Mouse (Mus musculus): ENCODE measurements around the gene Csrp3. TPM values are rescaled to one million over a fixed set of nuclear protein-coding genes. Genes with fewer than 3 reads are reported as not detected.

Gene Csrp3
- polyA plus RNA-seq, 1 experiment: 20.4 TPM

- WGBS: 41% methylated on average over 6 of the region's 6 CpGs
- TF ChIP-seq CTCF (IDR thresholded peaks at IDR 0.05; ENCODE audit: borderline replicate concordance, control insufficient read depth, extremely low read depth, insufficient read depth, low read length, poor library complexity) (no peak), POLR2A (IDR thresholded peaks at IDR 0.05; ENCODE audit: control insufficient read depth, extremely low read depth, insufficient read depth, low read length, poor library complexity) (no peak)
- DNase-seq: no peak
- Histone ChIP-seq H3K27me3 (ENCODE audit: control insufficient read depth, insufficient read depth, low read length) (no peaks in the 10 kb centered on the region), H3K27ac (ENCODE audit: control insufficient read depth, insufficient read depth, low read length) (no peak overlapping the region), H3K4me3 (ENCODE audit: control insufficient read depth, insufficient read depth, low read length) (no peak overlapping the region), H3K36me3 (ENCODE audit: control insufficient read depth, insufficient read depth, low read length) (no peaks in the 10 kb centered on the region), H3K4me1 (replicated peaks; ENCODE audit: control insufficient read depth, insufficient read depth, low read length) (no peaks in the 10 kb centered on the region)
Measured at GRCm38 (mm10) chr7:48836949-48837348, 10.9 kb downstream of the Csrp3 start.

- H3K27ac ChIP-seq (ENCODE audit: control insufficient read depth, insufficient read depth, low read length): no peak overlapping the region
- no peak for DNase-seq
- no peaks in the 10 kb centered on the region for H3K36me3 ChIP-seq (ENCODE audit: control insufficient read depth, insufficient read depth, low read length)
- H3K4me1 ChIP-seq (replicated peaks; ENCODE audit: control insufficient read depth, insufficient read depth, low read length): no peaks in the 10 kb centered on the region
- H3K27me3 ChIP-seq (ENCODE audit: control insufficient read depth, insufficient read depth, low read length): no peaks in the 10 kb centered on the region
- H3K4me3 ChIP-seq (ENCODE audit: control insufficient read depth, insufficient read depth, low read length): no peak overlapping the region
- 95% methylated on average over 12 of the region's 12 CpGs for WGBS
- TF ChIP-seq CTCF (IDR thresholded peaks at IDR 0.05; ENCODE audit: borderline replicate concordance, control insufficient read depth, extremely low read depth, insufficient read depth, low read length, poor library complexity): no peak
- no peak for TF ChIP-seq POLR2A (IDR thresholded peaks at IDR 0.05; ENCODE audit: control insufficient read depth, extremely low read depth, insufficient read depth, low read length, poor library complexity)
Measured at GRCm38 (mm10) chr7:48834989-48835626, 12.7 kb downstream of the Csrp3 start.

- WGBS: 88% methylated on average over 4 of the region's 4 CpGs
- DNase-seq: no peak
- TF ChIP-seq POLR2A (IDR thresholded peaks at IDR 0.05; ENCODE audit: control insufficient read depth, extremely low read depth, insufficient read depth, low read length, poor library complexity): no peak
- TF ChIP-seq CTCF (IDR thresholded peaks at IDR 0.05; ENCODE audit: borderline replicate concordance, control insufficient read depth, extremely low read depth, insufficient read depth, low read length, poor library complexity): no peak
- no peak overlapping the region for H3K4me3 ChIP-seq (ENCODE audit: control insufficient read depth, insufficient read depth, low read length)
- no peaks in the 10 kb centered on the region for H3K4me1 ChIP-seq (replicated peaks; ENCODE audit: control insufficient read depth, insufficient read depth, low read length)
- no peaks in the 10 kb centered on the region for H3K27me3 ChIP-seq (ENCODE audit: control insufficient read depth, insufficient read depth, low read length)
- no peaks in the 10 kb centered on the region for H3K36me3 ChIP-seq (ENCODE audit: control insufficient read depth, insufficient read depth, low read length)
- H3K27ac ChIP-seq (ENCODE audit: control insufficient read depth, insufficient read depth, low read length): no peak overlapping the region
Measured at GRCm38 (mm10) chr7:48834371-48834970, 13.4 kb downstream of the Csrp3 start.

GRCm38 (mm10) chr7:48832735-48833134 lies 15.1 kb downstream of the Csrp3 start:
- H3K27me3 ChIP-seq (ENCODE audit: control insufficient read depth, insufficient read depth, low read length): no peaks in the 10 kb centered on the region
- DNase-seq: no peak
- H3K4me3 ChIP-seq (ENCODE audit: control insufficient read depth, insufficient read depth, low read length): no peak overlapping the region
- no peak overlapping the region for H3K27ac ChIP-seq (ENCODE audit: control insufficient read depth, insufficient read depth, low read length)
- peaks cover 1% of the 10 kb centered on the region; the same call in 1 of the 2 replicates for H3K36me3 ChIP-seq (ENCODE audit: control insufficient read depth, insufficient read depth, low read length)
- H3K4me1 ChIP-seq (replicated peaks; ENCODE audit: control insufficient read depth, insufficient read depth, low read length): no peaks in the 10 kb centered on the region
- no peak for TF ChIP-seq POLR2A (IDR thresholded peaks at IDR 0.05; ENCODE audit: control insufficient read depth, extremely low read depth, insufficient read depth, low read length, poor library complexity)
- no peak for TF ChIP-seq CTCF (IDR thresholded peaks at IDR 0.05; ENCODE audit: borderline replicate concordance, control insufficient read depth, extremely low read depth, insufficient read depth, low read length, poor library complexity)
- WGBS: 67% methylated on average over 1 of the region's 1 CpGs

- no peak for DNase-seq
- TF ChIP-seq POLR2A (IDR thresholded peaks at IDR 0.05; ENCODE audit: control insufficient read depth, extremely low read depth, insufficient read depth, low read length, poor library complexity) (no peak), CTCF (IDR thresholded peaks at IDR 0.05; ENCODE audit: borderline replicate concordance, control insufficient read depth, extremely low read depth, insufficient read depth, low read length, poor library complexity) (no peak)
- Histone ChIP-seq H3K4me1 (replicated peaks; ENCODE audit: control insufficient read depth, insufficient read depth, low read length) (no peaks in the 10 kb centered on the region), H3K27me3 (ENCODE audit: control insufficient read depth, insufficient read depth, low read length) (no peaks in the 10 kb centered on the region), H3K4me3 (ENCODE audit: control insufficient read depth, insufficient read depth, low read length) (no peak overlapping the region), H3K27ac (ENCODE audit: control insufficient read depth, insufficient read depth, low read length) (no peak overlapping the region), H3K36me3 (ENCODE audit: control insufficient read depth, insufficient read depth, low read length) (peaks cover 15% of the 10 kb centered on the region)
- WGBS: 79% methylated on average over 2 of the region's 2 CpGs
Measured at GRCm38 (mm10) chr7:48830395-48830794, 17.4 kb downstream of the Csrp3 start.

- Histone ChIP-seq H3K4me3 (ENCODE audit: control insufficient read depth, insufficient read depth, low read length) (no peak overlapping the region), H3K36me3 (ENCODE audit: control insufficient read depth, insufficient read depth, low read length) (peaks cover 23% of the 10 kb centered on the region), H3K27ac (ENCODE audit: control insufficient read depth, insufficient read depth, low read length) (no peak overlapping the region), H3K27me3 (ENCODE audit: control insufficient read depth, insufficient read depth, low read length) (no peaks in the 10 kb centered on the region), H3K4me1 (replicated peaks; ENCODE audit: control insufficient read depth, insufficient read depth, low read length) (no peaks in the 10 kb centered on the region)
- no peak for DNase-seq
- 94% methylated on average over 5 of the region's 5 CpGs for WGBS
- no peak for TF ChIP-seq CTCF (IDR thresholded peaks at IDR 0.05; ENCODE audit: borderline replicate concordance, control insufficient read depth, extremely low read depth, insufficient read depth, low read length, poor library complexity)
- TF ChIP-seq POLR2A (IDR thresholded peaks at IDR 0.05; ENCODE audit: control insufficient read depth, extremely low read depth, insufficient read depth, low read length, poor library complexity): no peak
Measured at GRCm38 (mm10) chr7:48829177-48829910, 18.5 kb downstream of the Csrp3 start.
